In genomic region chr16:57500851-57501250, GRCm38 (mm10) we compare ENCODE assay signal across 17 mouse cellular contexts.
DNase-seq lines count a peak whose midpoint lies in the region; ATAC-seq and TF ChIP-seq lines count a peak whose summit lies in the region.
"Had no signal": no experiment of that assay in that cellular context is flagged by ENCODE, and none has a peak within 500 bp of the region (broad histone marks: within the 10 kb centered on the region; RNA-seq: fewer than 3 reads in every experiment).

No protein-coding gene starts in this region.

- peak overlapping the region; percentile 43 for H3K27ac ChIP-seq in macrophage
- H3K27ac ChIP-seq in midbrain, postnatal 0 days (ENCODE audit: low read depth, low read length): no peak overlapping the region
- H3K27ac ChIP-seq in hindbrain, embryonic 12.5 days: no peak overlapping the region
- H3K27ac ChIP-seq: hindbrain, embryonic 13.5 days; liver, embryonic 13.5 days had no signal

- H3K4me2 ChIP-seq in midbrain, postnatal 0 days (ENCODE audit: low read depth, low read length, poor library complexity, severe bottlenecking): no peak overlapping the region
- H3K4me2 ChIP-seq in hindbrain, embryonic 12.5 days (replicated peaks): no peak overlapping the region
- H3K4me2 ChIP-seq: hindbrain, embryonic 13.5 days; liver, embryonic 13.5 days had no signal

- no peak overlapping the region for H3K9ac ChIP-seq in midbrain, postnatal 0 days (replicated peaks; ENCODE audit: low read length, poor library complexity, severe bottlenecking)
- H3K9ac ChIP-seq in hindbrain, embryonic 12.5 days: no peak overlapping the region
- H3K9ac ChIP-seq: hindbrain, embryonic 13.5 days; liver, embryonic 13.5 days had no signal

- no peaks in the 10 kb centered on the region for H3K9me3 ChIP-seq in midbrain, postnatal 0 days (ENCODE audit: low read length)
- H3K9me3 ChIP-seq in hindbrain, embryonic 12.5 days (replicated peaks): no peaks in the 10 kb centered on the region
- H3K9me3 ChIP-seq: hindbrain, embryonic 13.5 days; liver, embryonic 13.5 days had no signal

- ATAC-seq in midbrain, postnatal 0 days (ENCODE audit: low FRiP score): no peak
- no peak for ATAC-seq in hindbrain, embryonic 12.5 days (ENCODE audit: low FRiP score)

- H3K79me2 ChIP-seq in macrophage (ENCODE audit: inconsistent target): no peaks in the 10 kb centered on the region

- DNase-seq in embryo, embryonic 10.5 days (ENCODE audit: low spot score): peak; percentile 26
- no peak for DNase-seq in embryo, embryonic 10 days (ENCODE audit: low spot score)
- peak; percentile 90 for DNase-seq in 416B (ENCODE audit: low read depth)
- DNase-seq in brain, adult 2 months (ENCODE audit: low read depth, low spot score): peak; percentile 40
- DNase-seq in left cerebral cortex, postnatal 10 days (ENCODE audit: extremely low spot score in 1 of 2, low spot score in 2 of 2): no peak
- DNase-seq in midbrain, postnatal 0 days (ENCODE audit: low spot score): no peak
- DNase-seq: B cell, adult 2 months; cerebellum, adult 18-20 months; kidney, adult 9 months; liver, embryonic 13.5 days; lung, postnatal 14 days; midbrain, embryonic 14.5 days; right cerebral cortex, postnatal 14 days; thymus, postnatal 4 days had no signal

- intact Hi-C loops in left cerebral cortex, postnatal 10 days (cut with DNase I): no loop called here

- no peaks in the 10 kb centered on the region for H3K4me1 ChIP-seq in midbrain, postnatal 0 days (ENCODE audit: insufficient read depth, low read length)
- H3K4me1 ChIP-seq in hindbrain, embryonic 12.5 days: peaks cover 9% of the 10 kb centered on the region
- H3K4me1 ChIP-seq: liver, embryonic 13.5 days had no signal

- 45% methylated on average over 3 of the region's 3 CpGs for WGBS in macrophage (ENCODE audit: missing documents)
- WGBS in midbrain, postnatal 0 days: 66% methylated on average over 3 of the region's 3 CpGs
- 66% methylated on average over 3 of the region's 3 CpGs for WGBS in hindbrain, embryonic 12.5 days

- H3K4me3 ChIP-seq in macrophage (ENCODE audit: inconsistent target): no peak overlapping the region
- no peak overlapping the region for H3K4me3 ChIP-seq in midbrain, postnatal 0 days (ENCODE audit: low read depth, low read length)
- H3K4me3 ChIP-seq in hindbrain, embryonic 12.5 days: no peak overlapping the region
- H3K4me3 ChIP-seq: hindbrain, embryonic 13.5 days; liver, embryonic 13.5 days had no signal

- TF ChIP-seq CTCF in midbrain, postnatal 0 days (IDR thresholded peaks at IDR 0.05): no peak

- no peaks in the 10 kb centered on the region for H3K27me3 ChIP-seq in midbrain, postnatal 0 days (ENCODE audit: insufficient read depth, low read length)
- H3K27me3 ChIP-seq in hindbrain, embryonic 12.5 days: no peaks in the 10 kb centered on the region
- H3K27me3 ChIP-seq: liver, embryonic 13.5 days had no signal

- no peaks in the 10 kb centered on the region for H3K36me3 ChIP-seq in macrophage (ENCODE audit: inconsistent target)
- no peaks in the 10 kb centered on the region for H3K36me3 ChIP-seq in midbrain, postnatal 0 days (ENCODE audit: insufficient read depth, low read length)
- H3K36me3 ChIP-seq in hindbrain, embryonic 12.5 days: no peaks in the 10 kb centered on the region
- H3K36me3 ChIP-seq: hindbrain, embryonic 13.5 days; liver, embryonic 13.5 days had no signal

Comparison
In these comparisons a context has a peak if more than half of its experiments do, and no peak if none do; other contexts are left out.
1. DNase-seq: peak in embryo, embryonic 10.5 days (single experiment), 416B (single experiment) and brain, adult 2 months (single experiment); none in embryo, embryonic 10 days (single experiment), left cerebral cortex, postnatal 10 days (0 of 2) and midbrain, postnatal 0 days (single experiment).